Mouse (Mus musculus): ENCODE measurements around the gene Fcgr4.
"Not testable (repeated sequence)": the region's sequence is repeated elsewhere in the genome, so short reads cannot be mapped to it uniquely, and the experiment has no call there.

Gene Fcgr4

GRCm38 (mm10) chr1:171018737-171019136, at the start of gene Fcgr4:
Fcgr4 (plus strand) TSS chr1:171018920.
- DNase-seq, result no peak

DNA sequence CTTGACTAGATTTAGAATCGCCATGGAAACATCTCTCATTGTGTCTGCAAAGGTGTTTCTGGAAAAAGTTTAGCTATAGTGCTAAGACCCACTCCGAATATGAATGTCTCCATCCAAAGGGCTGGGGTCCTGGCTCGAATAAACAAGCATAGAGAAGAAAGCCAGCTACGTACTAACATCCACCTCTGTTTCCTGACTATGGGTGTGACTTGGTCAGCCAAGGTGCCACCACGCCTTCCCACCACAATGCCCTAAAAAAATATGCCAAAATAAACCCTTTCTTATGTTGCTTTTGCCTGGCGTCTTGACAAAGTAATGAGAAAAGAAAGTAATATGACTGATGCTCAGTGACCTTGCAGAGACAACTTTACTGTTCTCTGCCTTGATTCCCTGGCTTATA, 46.2 kb upstream of the Fcgr4 start:
- no peak for DNase-seq

DNA sequence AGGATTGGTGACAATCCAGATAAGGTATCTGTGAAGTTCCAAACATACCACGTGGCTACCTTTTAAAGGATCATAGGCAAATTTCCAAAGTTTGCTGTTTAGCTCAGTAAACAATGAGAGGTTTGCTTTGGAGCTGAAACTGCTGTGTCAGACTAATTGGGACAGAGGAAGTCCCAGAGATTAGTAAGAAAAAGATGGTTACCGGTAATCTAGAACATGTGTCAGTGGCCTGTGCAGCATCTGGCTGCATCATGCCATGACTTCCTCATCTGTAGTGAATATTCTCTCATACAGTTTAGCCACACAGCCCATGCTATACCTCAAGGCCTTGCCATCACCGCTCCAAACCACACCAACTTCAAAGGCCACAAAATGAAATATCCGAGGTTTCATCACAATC, 45.8 kb upstream of the Fcgr4 start:
- no peak for DNase-seq

- no peak for DNase-seq
Observed at GRCm38 (mm10) chr1:170974171-170974570, 44.5 kb upstream of the Fcgr4 start.

GRCm38 (mm10) chr1:170974736-170975135, 44.0 kb upstream of the Fcgr4 start:
- DNase-seq, result no peak

GRCm38 (mm10) chr1:170975350-170975749, 43.4 kb upstream of the Fcgr4 start:
- not testable (repeated sequence) for DNase-seq

DNA sequence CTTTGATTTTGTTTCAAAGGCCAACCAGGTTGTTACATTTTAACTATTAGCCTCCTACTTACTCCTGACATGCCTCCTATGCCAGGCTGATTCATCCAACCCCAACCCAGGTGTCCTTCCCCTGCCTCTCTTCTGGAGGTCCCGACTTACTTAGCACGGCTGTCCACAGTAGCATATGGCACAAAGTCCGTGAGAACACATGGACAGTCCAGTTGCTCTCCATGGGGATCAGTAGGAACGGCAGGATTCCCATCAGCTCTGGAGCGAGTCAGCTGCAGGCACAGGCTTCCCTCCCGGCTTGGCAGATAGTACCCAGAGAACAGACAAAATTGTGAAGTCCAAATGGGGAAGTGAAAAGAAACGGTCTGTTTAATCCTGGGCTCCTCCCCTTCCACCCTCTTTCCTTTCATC, 43.0 kb upstream of the Fcgr4 start:
- DNase-seq, result peak; percentile 39

DNA sequence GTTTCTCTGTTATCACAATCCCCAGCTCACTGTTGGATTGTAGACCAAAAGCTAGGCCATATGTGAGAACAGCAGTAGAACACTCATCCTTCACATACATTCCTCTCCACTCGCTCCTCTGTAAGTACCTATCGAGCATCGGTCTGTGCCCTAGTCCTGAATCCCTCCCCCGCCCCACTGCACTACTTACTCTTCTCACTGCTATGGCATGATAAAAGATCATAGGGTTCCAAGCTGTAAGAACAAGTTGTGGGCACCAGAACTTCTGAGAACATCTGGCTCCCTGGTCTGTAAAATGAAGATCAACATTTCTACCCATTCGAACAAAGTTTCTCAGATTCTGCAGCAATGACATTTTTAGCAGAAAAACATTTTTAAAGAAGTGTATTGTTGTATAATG, 42.3 kb upstream of the Fcgr4 start, which contains the start of gene Fcgr2b:
Fcgr2b (minus strand) TSS at position 101 of the 400 bp plus-strand sequence.
- no peak for DNase-seq

DNA sequence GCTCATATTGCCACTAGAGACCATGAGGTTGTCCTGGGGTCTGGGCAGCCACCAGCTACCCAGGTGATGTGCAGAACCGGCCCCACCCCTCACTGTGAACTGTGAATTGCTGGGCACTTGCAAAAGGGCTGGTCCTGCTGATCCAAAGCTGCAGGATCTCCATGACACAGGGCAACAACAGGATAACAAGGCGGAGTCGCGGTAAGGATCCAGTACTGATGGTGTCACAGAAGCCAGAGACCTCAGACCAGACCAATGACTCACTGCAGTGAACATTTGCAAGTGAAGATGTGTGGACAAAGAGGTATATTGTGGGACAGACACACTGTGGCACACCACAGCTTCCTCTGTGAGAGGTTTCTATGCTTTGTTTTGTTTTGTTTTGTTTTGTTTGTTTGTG, 40.1 kb upstream of the Fcgr4 start:
- no peak for DNase-seq

DNA sequence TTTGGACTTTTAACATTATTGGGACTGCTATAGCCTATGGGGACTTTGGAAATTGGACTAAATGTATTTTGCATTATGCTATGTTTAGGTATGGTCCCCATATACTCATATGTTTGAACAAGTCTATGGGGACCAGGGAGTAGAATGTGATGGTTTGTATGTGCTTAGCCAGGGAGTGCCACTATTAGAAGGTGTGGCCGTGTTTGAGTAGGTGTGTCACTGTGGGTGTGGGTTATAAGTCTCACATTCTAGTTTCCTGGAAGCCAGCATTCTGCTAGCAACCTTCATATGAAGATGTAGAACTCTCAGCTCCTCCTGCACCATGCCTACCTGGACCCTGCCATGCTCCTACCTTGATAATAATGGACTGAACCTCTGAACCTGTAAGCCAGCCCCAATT, 37.0 kb upstream of the Fcgr4 start:
- not testable (repeated sequence) for DNase-seq

- no peak for DNase-seq
Observed at GRCm38 (mm10) chr1:170982301-170982700, 36.4 kb upstream of the Fcgr4 start.

DNA sequence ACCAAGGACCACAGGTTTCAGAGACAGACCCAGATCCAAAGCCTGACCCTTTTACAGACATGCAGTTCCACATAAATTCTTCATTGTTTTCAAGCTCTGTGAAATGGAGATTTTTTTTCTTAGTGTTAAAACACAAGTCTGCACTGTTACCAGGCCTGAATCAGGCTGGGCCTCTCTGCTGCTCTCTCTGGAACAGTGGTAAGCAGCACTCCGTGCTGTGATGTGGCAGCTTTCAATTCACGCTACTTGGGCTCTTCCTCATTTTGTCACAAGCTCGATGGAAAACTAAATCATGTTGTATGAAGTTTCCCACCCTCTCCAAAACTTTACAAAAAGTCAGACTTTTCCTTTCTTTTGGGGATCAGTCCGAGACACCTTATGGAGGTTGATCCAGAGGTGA, 35.7 kb upstream of the Fcgr4 start:
- no peak for DNase-seq

GRCm38 (mm10) chr1:170985092-170985491, 33.6 kb upstream of the Fcgr4 start:
- no peak for DNase-seq

GRCm38 (mm10) chr1:170985861-170986260, 32.9 kb upstream of the Fcgr4 start:
- DNase-seq, result no peak

- no peak for DNase-seq
Observed at GRCm38 (mm10) chr1:170989656-170990055, 29.1 kb upstream of the Fcgr4 start.

DNA sequence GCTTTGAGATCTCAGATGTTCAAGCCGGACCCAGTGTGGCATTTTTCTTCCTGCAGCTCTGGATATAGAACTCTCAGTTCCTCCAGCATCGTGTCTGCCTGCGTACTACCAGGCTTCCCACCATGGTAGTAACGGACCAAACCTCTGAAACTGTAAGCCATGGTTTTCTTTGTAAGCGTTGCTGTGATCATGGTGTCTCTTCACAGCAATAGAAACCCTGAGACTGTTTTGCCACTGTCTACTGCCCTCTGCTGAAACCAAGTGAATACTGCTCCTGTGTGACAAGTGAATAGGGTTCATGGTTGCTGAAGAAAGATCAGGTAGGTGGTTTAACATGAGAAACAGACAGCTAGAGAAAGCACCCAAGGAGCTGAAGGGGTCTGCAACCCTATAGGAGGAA, 26.2 kb upstream of the Fcgr4 start:
- DNase-seq, result peak; percentile 37

DNA sequence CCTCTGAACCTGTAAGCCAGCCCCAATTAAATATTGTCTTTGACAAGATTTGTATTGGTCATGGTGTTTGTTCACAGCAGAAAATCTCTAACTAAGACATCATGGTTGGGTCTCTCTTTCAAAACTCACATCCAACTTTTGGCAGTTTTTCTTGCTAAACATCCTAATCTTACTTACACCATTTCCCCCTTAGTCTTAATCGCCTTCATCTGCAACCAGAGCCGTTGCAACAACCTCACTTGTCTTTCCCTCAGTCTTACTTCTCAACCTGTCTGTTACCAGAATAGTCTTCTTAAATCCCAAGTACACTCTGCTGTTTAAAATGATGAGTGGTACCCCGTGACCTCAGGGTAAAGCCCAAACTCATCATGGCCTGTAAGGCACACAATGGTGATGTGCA, 22.7 kb upstream of the Fcgr4 start:
- DNase-seq, result no peak

DNA sequence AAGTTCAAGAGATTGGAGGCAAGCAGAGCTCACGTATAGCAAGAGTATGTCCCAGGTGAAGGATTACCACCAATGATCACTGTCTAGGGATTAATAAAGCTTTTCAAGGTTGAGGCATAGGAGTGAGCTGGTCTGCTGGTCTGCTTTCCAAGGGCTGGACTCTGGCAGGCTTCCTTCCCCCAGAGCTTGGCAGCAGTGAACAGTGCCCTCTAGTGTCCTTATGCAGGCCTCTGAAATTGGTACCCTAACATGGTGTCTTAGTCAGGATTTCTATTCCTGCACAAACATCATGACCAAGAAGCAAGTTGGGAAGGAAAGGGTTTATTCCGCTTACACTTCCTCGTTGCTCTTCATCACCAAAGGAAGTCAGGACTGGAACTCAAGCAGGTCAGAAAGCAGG, 22.0 kb upstream of the Fcgr4 start:
- DNase-seq, result peak; percentile 50

- DNase-seq, result peak; percentile 89
Observed at GRCm38 (mm10) chr1:170997756-170998655, 20.7 kb upstream of the Fcgr4 start.

- DNase-seq, result no peak
Observed at GRCm38 (mm10) chr1:170999811-171000210, 18.9 kb upstream of the Fcgr4 start.

GRCm38 (mm10) chr1:171005081-171005480, 13.6 kb upstream of the Fcgr4 start:
- no peak for DNase-seq

- no peak for DNase-seq
Observed at GRCm38 (mm10) chr1:171005586-171005985, 13.1 kb upstream of the Fcgr4 start.

GRCm38 (mm10) chr1:171006335-171006734, 12.4 kb upstream of the Fcgr4 start:
- no peak for DNase-seq

DNA sequence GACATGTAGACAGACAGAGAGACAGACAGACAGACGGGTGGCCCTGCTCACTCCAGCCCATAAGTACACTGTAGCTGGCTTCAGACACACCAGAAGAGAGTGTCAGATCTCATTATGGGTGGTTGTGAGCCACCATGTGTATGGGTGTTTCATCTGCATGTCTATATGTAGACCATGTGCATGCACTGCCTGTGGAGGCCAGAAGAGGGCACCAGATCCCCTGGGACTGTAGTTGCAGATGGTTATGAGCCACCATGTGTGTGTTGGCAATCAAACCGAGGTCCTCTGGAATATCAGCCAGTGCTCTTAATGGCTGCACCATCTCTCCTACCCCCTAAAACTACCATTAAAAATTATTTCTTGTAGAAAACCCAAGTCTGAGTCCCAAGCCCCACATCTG, 11.8 kb upstream of the Fcgr4 start:
- DNase-seq, result no peak

DNA sequence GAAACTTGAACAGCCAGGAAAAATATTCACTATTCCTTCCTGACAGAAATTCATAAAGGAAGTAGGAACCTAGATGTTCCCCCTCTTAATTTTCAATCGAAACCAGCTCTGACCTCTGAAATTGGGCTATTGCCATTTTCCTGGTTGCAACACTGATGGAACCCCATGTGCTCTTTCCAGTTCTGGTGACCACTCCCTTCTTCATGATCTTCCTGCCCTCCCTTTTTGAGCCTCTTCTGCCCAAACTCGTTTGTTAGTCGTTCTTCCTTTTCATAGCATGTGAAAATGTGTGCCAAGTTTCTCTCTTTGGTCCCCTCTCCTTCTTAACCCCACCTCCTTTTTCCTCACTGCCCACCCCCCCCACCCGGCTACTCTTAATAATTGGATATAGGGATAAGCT, 7.0 kb upstream of the Fcgr4 start:
- DNase-seq, result no peak
